Mouse (Mus musculus) intestine, embryonic 16.5 days (tissue): ENCODE results near the gene Fgfr2. TPM values are rescaled to one million over a fixed set of nuclear protein-coding genes. Genes with fewer than 3 reads are reported as not detected.

ENCODE experiments used
- ATAC-seq: fragments of 200-750 bp; cut with Nextera tagmentation; 2 replicates; pipeline ENCODE4 v1.8.0; 2017; ENCODE audit warnings: moderate TSS enrichment, moderate library complexity
- H3K27ac ChIP-seq: fragments of 300-500 bp; sonication (generic); 2 replicates; pipeline ENCODE4 v1.5.1; 2014; ENCODE audit warnings: mild to moderate bottlenecking, low read length
- H3K27me3 ChIP-seq: fragments of 300-500 bp; sonication (generic); replicated peaks from 2 replicates; pipeline ENCODE4 v1.6.1; 2014; ENCODE audit warnings: low read length, control low read depth, mixed read lengths; ENCODE audit not compliant: control insufficient read depth, insufficient read depth
- H3K36me3 ChIP-seq: fragments of 300-500 bp; sonication (generic); 2 replicates; pipeline ENCODE4 v1.6.1; 2014; ENCODE audit warnings: low read length, control low read depth; ENCODE audit not compliant: control insufficient read depth, insufficient read depth
- H3K4me1 ChIP-seq: fragments of 300-500 bp; sonication (generic); 2 replicates; pipeline ENCODE4 v1.6.1; 2014; ENCODE audit warnings: low read length, control low read depth, mixed read lengths; ENCODE audit not compliant: control insufficient read depth, insufficient read depth
- H3K4me2 ChIP-seq: fragments of 300-500 bp; sonication (generic); 2 replicates; pipeline ENCODE4 v1.6.1; 2014; ENCODE audit warnings: low read depth, low read length, control low read depth
- H3K4me3 ChIP-seq: fragments of 300-500 bp; sonication (generic); 2 replicates; pipeline ENCODE4 v1.5.1; 2014; ENCODE audit warnings: mild to moderate bottlenecking, low read length
- H3K9ac ChIP-seq: fragments of 300-500 bp; sonication (generic); 2 replicates; pipeline ENCODE4 v1.6.1; 2014; ENCODE audit warnings: low read depth, low read length
- H3K9me3 ChIP-seq: fragments of 300-500 bp; sonication (generic); 2 replicates; pipeline ENCODE4 v1.6.1; 2016; ENCODE audit warnings: low read length, control low read depth; ENCODE audit not compliant: control insufficient read depth
- WGBS: fragments of 180-500 bp; shearing (Covaris S2); extraction: QIAGEN DNeasy Blood & Tissue Kit; methylation state at CpG from one replicate; pipeline ENCODE4 v1.1.7; 2014; 5-methylcytosine and 5-hydroxymethylcytosine counted together
- polyA plus RNA-seq: library from polyadenylated mRNA; unstranded; fragments of >200 nt; fragmentation: Nextera tagmentation; extraction: Ambion mirVana; gene quantifications from 2 replicates; pipeline ENCODE4 v1.2.1, GENCODE M21; 2015

Gene Fgfr2
- polyA plus RNA-seq, 1 experiment from 2014 or later = 47.3 TPM

- Histone ChIP-seq H3K4me1 (no peaks in the 10 kb centered on the region), H3K27me3 (no peaks in the 10 kb centered on the region), H3K36me3 (0 out of 2 replicates have a peak, but pooled peaks cover 5% of the 10 kb centered on the region), H3K27ac (no peak overlapping the region), H3K4me3 (no peak overlapping the region), H3K9ac (no peak overlapping the region), H3K9me3 (no peaks in the 10 kb centered on the region), H3K4me2 (no peak overlapping the region)
- WGBS = 91% methylated on average over 1 of the region's 1 CpGs
- ATAC-seq = no peak
Measured at GRCm38 (mm10) chr7:130902929-130903328, 2220.2 kb downstream of the Fgfr2 start.

- peaks cover 10% of the 10 kb centered on the region; the same call in 1 of the 2 replicates for H3K36me3 ChIP-seq
- WGBS = 96% methylated on average over 5 of the region's 5 CpGs
- H3K9me3 ChIP-seq = no peaks in the 10 kb centered on the region
- no peak overlapping the region for H3K4me3 ChIP-seq
- H3K27ac ChIP-seq = no peak overlapping the region
- no peaks in the 10 kb centered on the region for H3K27me3 ChIP-seq
- no peak overlapping the region for H3K9ac ChIP-seq
- ATAC-seq = no peak
- no peak overlapping the region for H3K4me2 ChIP-seq
- no peaks in the 10 kb centered on the region for H3K4me1 ChIP-seq
Measured at GRCm38 (mm10) chr7:130900233-130900848, 2222.8 kb downstream of the Fgfr2 start.

- no peaks in the 10 kb centered on the region for H3K9me3 ChIP-seq
- H3K4me1 ChIP-seq = no peaks in the 10 kb centered on the region
- no peak overlapping the region for H3K4me2 ChIP-seq
- 82% methylated on average over 4 of the region's 4 CpGs for WGBS
- ATAC-seq = no peak
- H3K9ac ChIP-seq = no peak overlapping the region
- H3K27me3 ChIP-seq = no peaks in the 10 kb centered on the region
- no peak overlapping the region for H3K27ac ChIP-seq
- no peak overlapping the region for H3K4me3 ChIP-seq
- peaks cover 6% of the 10 kb centered on the region; the same call in 1 of the 2 replicates for H3K36me3 ChIP-seq
Measured at GRCm38 (mm10) chr7:130898373-130898772, 2224.8 kb downstream of the Fgfr2 start.

- Histone ChIP-seq H3K27me3 (no peaks in the 10 kb centered on the region), H3K4me2 (no peak overlapping the region), H3K27ac (no peak overlapping the region), H3K9me3 (no peaks in the 10 kb centered on the region), H3K4me1 (no peaks in the 10 kb centered on the region), H3K4me3 (no peak overlapping the region), H3K9ac (no peak overlapping the region), H3K36me3 (peaks cover 6% of the 10 kb centered on the region; the same call in 1 of the 2 replicates)
- ATAC-seq = no peak
- WGBS = 93% methylated on average over 10 of the region's 10 CpGs
Measured at GRCm38 (mm10) chr7:130897201-130897600, 2225.9 kb downstream of the Fgfr2 start.

GRCm38 (mm10) chr7:130896064-130896463 lies 2227.1 kb downstream of the Fgfr2 start:
- no peaks in the 10 kb centered on the region for H3K9me3 ChIP-seq
- no peak overlapping the region for H3K4me2 ChIP-seq
- no peak overlapping the region for H3K4me3 ChIP-seq
- H3K4me1 ChIP-seq = no peaks in the 10 kb centered on the region
- H3K9ac ChIP-seq = no peak overlapping the region
- H3K27ac ChIP-seq = no peak overlapping the region
- ATAC-seq = no peak
- H3K27me3 ChIP-seq = no peaks in the 10 kb centered on the region
- WGBS = 83% methylated on average over 3 of the region's 3 CpGs
- peaks cover 6% of the 10 kb centered on the region; the same call in 1 of the 2 replicates for H3K36me3 ChIP-seq

- no peak overlapping the region for H3K9ac ChIP-seq
- WGBS = 84% methylated on average over 2 of the region's 2 CpGs
- H3K9me3 ChIP-seq = no peaks in the 10 kb centered on the region
- H3K4me3 ChIP-seq = no peak overlapping the region
- H3K4me1 ChIP-seq = no peaks in the 10 kb centered on the region
- no peak overlapping the region for H3K4me2 ChIP-seq
- no peak for ATAC-seq
- H3K36me3 ChIP-seq = peaks cover 6% of the 10 kb centered on the region; the same call in 1 of the 2 replicates
- no peaks in the 10 kb centered on the region for H3K27me3 ChIP-seq
- no peak overlapping the region for H3K27ac ChIP-seq
Measured at GRCm38 (mm10) chr7:130895618-130895945, 2227.6 kb downstream of the Fgfr2 start.

GRCm38 (mm10) chr7:130894931-130895617 lies 2228.1 kb downstream of the Fgfr2 start:
- no peak for ATAC-seq
- no peak overlapping the region for H3K27ac ChIP-seq
- no peak overlapping the region for H3K4me3 ChIP-seq
- peaks cover 6% of the 10 kb centered on the region; the same call in 1 of the 2 replicates for H3K36me3 ChIP-seq
- H3K9me3 ChIP-seq = no peaks in the 10 kb centered on the region
- no peaks in the 10 kb centered on the region for H3K4me1 ChIP-seq
- no peak overlapping the region for H3K4me2 ChIP-seq
- no peaks in the 10 kb centered on the region for H3K27me3 ChIP-seq
- H3K9ac ChIP-seq = no peak overlapping the region
- WGBS = 82% methylated on average over 9 of the region's 9 CpGs

- Histone ChIP-seq H3K36me3 (peaks cover 6% of the 10 kb centered on the region; the same call in 1 of the 2 replicates), H3K4me3 (no peak overlapping the region), H3K4me2 (no peak overlapping the region), H3K27me3 (no peaks in the 10 kb centered on the region), H3K9ac (no peak overlapping the region), H3K27ac (no peak overlapping the region), H3K9me3 (no peaks in the 10 kb centered on the region), H3K4me1 (no peaks in the 10 kb centered on the region)
- ATAC-seq = no peak
- 74% methylated on average over 6 of the region's 6 CpGs for WGBS
Measured at GRCm38 (mm10) chr7:130892973-130893372, 2230.2 kb downstream of the Fgfr2 start.

GRCm38 (mm10) chr7:130890871-130891270 lies 2232.3 kb downstream of the Fgfr2 start:
- WGBS = 30% methylated on average over 2 of the region's 2 CpGs
- Histone ChIP-seq H3K27ac (no peak overlapping the region), H3K27me3 (no peaks in the 10 kb centered on the region), H3K4me2 (no peak overlapping the region), H3K36me3 (0 out of 2 replicates have a peak, but pooled peaks cover 2% of the 10 kb centered on the region), H3K9me3 (no peaks in the 10 kb centered on the region), H3K9ac (no peak overlapping the region), H3K4me1 (no peaks in the 10 kb centered on the region), H3K4me3 (no peak overlapping the region)
- ATAC-seq = no peak
